Mouse (Mus musculus) forebrain, embryonic 14.5 days (tissue): ENCODE measurements at regions not wholly inside any gene's neighbourhood (a gene's known extent, or its start where the extent isn't known, plus 50 kb on each side); places are given as distances from the start of the nearest gene placed in this dataset.
A peak's percentile ranks its signal among the peaks of the same experiment; 100 is the strongest.

Source experiments
- ATAC-seq: fragments of 200-750 bp; cut with Nextera tagmentation; 2 replicates; pipeline ENCODE4 v1.8.0; 2017; ENCODE audit warnings: mild to moderate bottlenecking, moderate library complexity
- DNase-seq: peaks from one replicate; pipeline ENCODE4 v3.0.0-alpha.2; 2015; ENCODE audit warnings: low spot score
- H3K27ac ChIP-seq: fragments of 300-500 bp; sonication (generic); 2 replicates; pipeline ENCODE4 v1.5.1; 2014; ENCODE audit warnings: low read depth, mild to moderate bottlenecking, control low read depth, low read length, moderate library complexity
- H3K27me3 ChIP-seq: fragments of 300-500 bp; sonication (generic); replicated peaks from 2 replicates; pipeline ENCODE4 v1.6.1; 2014; ENCODE audit warnings: low read length, control low read depth, mixed read lengths; ENCODE audit not compliant: control insufficient read depth, insufficient read depth
- H3K36me3 ChIP-seq: fragments of 300-500 bp; sonication (generic); 2 replicates; pipeline ENCODE4 v1.6.1; 2014; ENCODE audit warnings: low read length, control low read depth; ENCODE audit not compliant: control insufficient read depth, insufficient read depth
- H3K4me1 ChIP-seq: fragments of 300-500 bp; sonication (generic); 2 replicates; pipeline ENCODE4 v1.6.1; 2014; ENCODE audit warnings: antibody characterized with exemption, low read length, control low read depth; ENCODE audit not compliant: control insufficient read depth, insufficient read depth
- H3K4me2 ChIP-seq: fragments of 300-500 bp; sonication (generic); 2 replicates; pipeline ENCODE4 v1.6.1; 2014; ENCODE audit warnings: mild to moderate bottlenecking, control low read depth, low read length
- H3K4me3 ChIP-seq: fragments of 300-500 bp; sonication (generic); 2 replicates; pipeline ENCODE4 v1.5.1; 2014; ENCODE audit warnings: low read depth, low read length, control low read depth
- H3K9ac ChIP-seq: fragments of 300-500 bp; sonication (generic); 2 replicates; pipeline ENCODE4 v1.6.1; 2014; ENCODE audit warnings: mild to moderate bottlenecking, low read length, control low read depth, moderate library complexity
- H3K9me3 ChIP-seq: fragments of 300-500 bp; sonication (generic); replicated peaks from 2 replicates; pipeline ENCODE4 v1.6.1; 2016; ENCODE audit warnings: low read length, control low read depth, mixed read lengths; ENCODE audit not compliant: control insufficient read depth
- WGBS: fragments of 180-500 bp; shearing (Covaris S2); extraction: QIAGEN DNeasy Blood & Tissue Kit; methylation state at CpG from one replicate; pipeline ENCODE4 v1.1.7; 2014; 5-methylcytosine and 5-hydroxymethylcytosine counted together

GRCm38 (mm10) chr3:148680086-148680485 lies 310.3 kb downstream of the Adgrl2 start:
- Histone ChIP-seq H3K4me3 (no peak overlapping the region), H3K27ac (no peak overlapping the region), H3K9ac (no peak overlapping the region), H3K36me3 (no peaks in the 10 kb centered on the region), H3K9me3 (no peaks in the 10 kb centered on the region), H3K4me1 (0 out of 2 replicates have a peak, but pooled peaks cover 7% of the 10 kb centered on the region), H3K27me3 (no peaks in the 10 kb centered on the region), H3K4me2 (no peak overlapping the region)
- no peak for ATAC-seq
- 90% methylated on average over 4 of the region's 4 CpGs for WGBS
- DNase-seq: no peak

- Histone ChIP-seq H3K9ac (no peak overlapping the region), H3K27ac (no peak overlapping the region), H3K36me3 (no peaks in the 10 kb centered on the region), H3K27me3 (no peaks in the 10 kb centered on the region), H3K4me3 (no peak overlapping the region), H3K9me3 (no peaks in the 10 kb centered on the region), H3K4me1 (0 out of 2 replicates have a peak, but pooled peaks cover 7% of the 10 kb centered on the region), H3K4me2 (no peak overlapping the region)
- 53% methylated on average over 2 of the region's 2 CpGs for WGBS
- DNase-seq (no peak), ATAC-seq (no peak)
These were observed 311.2 kb downstream of the Adgrl2 start for GRCm38 (mm10) chr3:148679121-148679520.

GRCm38 (mm10) chr3:148676025-148676424 lies 314.3 kb downstream of the Adgrl2 start:
- H3K9me3 ChIP-seq: no peaks in the 10 kb centered on the region
- 57% methylated on average over 2 of the region's 2 CpGs for WGBS
- no peak overlapping the region for H3K9ac ChIP-seq
- no peak overlapping the region for H3K4me2 ChIP-seq
- H3K27me3 ChIP-seq: no peaks in the 10 kb centered on the region
- DNase-seq (no peak), ATAC-seq (no peak)
- no peaks in the 10 kb centered on the region for H3K36me3 ChIP-seq
- no peaks in the 10 kb centered on the region for H3K4me1 ChIP-seq
- H3K4me3 ChIP-seq: no peak overlapping the region
- no peak overlapping the region for H3K27ac ChIP-seq

DNA sequence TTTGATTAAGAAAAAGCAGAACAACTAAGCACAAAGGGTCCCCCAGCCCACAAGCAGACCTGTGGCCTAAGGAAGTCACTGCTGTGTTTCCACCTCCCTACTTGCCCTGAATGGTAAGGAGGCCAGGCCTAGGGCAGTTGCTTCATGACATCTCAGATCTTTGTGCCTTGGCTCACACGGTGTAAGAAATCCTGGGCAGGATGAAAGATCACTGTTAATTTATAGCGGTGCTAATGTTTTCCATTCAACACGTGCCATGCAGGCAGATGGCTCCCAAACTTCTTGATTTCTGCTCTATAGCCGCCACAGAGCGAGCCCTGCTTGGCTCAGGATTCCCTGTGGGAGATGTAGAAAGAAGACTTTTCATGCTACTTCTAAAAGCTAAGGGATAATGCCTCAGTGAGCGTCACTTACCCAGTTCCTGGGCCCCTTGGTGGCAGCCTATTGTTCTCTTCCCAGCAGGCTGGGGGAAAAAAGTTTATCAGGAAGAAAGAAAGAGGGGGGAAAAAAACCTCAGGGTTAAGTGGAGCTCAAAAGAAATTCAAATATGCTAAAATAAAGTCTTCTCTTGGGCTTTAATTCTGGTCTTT lies 327.4 kb downstream of the Adgrl2 start:
- WGBS: 6% methylated on average over 6 of the region's 6 CpGs
- Histone ChIP-seq H3K9me3 (peaks cover 4% of the 10 kb centered on the region; the same call in 1 of the 2 replicates), H3K36me3 (no peaks in the 10 kb centered on the region), H3K9ac (no peak overlapping the region), H3K4me2 (no peak overlapping the region), H3K27me3 (no peaks in the 10 kb centered on the region), H3K4me1 (0 out of 2 replicates have a peak, but pooled peaks cover 2% of the 10 kb centered on the region), H3K4me3 (no peak overlapping the region), H3K27ac (no peak overlapping the region)
- peak; percentile 20; the same call in 1 of the 2 replicates for ATAC-seq
- DNase-seq: no peak

DNA sequence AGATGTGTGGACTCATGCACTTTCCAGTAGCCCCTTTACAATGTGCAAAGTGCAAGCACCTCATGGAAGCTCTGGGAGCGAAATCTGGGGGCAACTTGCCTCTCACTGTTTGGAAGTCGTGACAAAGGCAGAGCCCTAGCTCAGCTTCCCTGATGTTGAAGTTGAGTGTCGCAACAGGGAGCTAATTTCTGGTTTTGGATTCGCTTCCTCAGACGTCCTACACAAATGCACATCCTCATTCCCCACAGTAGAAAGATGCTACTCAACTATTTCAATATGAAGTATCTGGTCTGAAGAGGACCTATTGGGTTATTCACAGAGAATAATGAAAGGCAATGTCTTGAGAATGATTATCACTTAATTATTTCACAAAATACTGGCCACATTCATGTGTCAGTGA lies 331.3 kb downstream of the Adgrl2 start:
- H3K9me3 ChIP-seq: no peaks in the 10 kb centered on the region
- H3K4me2 ChIP-seq: no peak overlapping the region
- no peaks in the 10 kb centered on the region for H3K36me3 ChIP-seq
- WGBS: 95% methylated on average over 5 of the region's 5 CpGs
- no peak for DNase-seq
- no peak overlapping the region for H3K4me3 ChIP-seq
- 0 out of 2 replicates have a peak, but pooled peaks cover 2% of the 10 kb centered on the region for H3K4me1 ChIP-seq
- no peak overlapping the region for H3K9ac ChIP-seq
- H3K27me3 ChIP-seq: no peaks in the 10 kb centered on the region
- no peak for ATAC-seq
- H3K27ac ChIP-seq: no peak overlapping the region

- Histone ChIP-seq H3K27me3 (no peaks in the 10 kb centered on the region), H3K4me2 (no peak overlapping the region), H3K9me3 (no peaks in the 10 kb centered on the region), H3K4me3 (no peak overlapping the region), H3K27ac (no peak overlapping the region), H3K4me1 (0 out of 2 replicates have a peak, but pooled peaks cover 2% of the 10 kb centered on the region), H3K36me3 (no peaks in the 10 kb centered on the region), H3K9ac (no peak overlapping the region)
- DNase-seq (no peak), ATAC-seq (no peak)
- 88% methylated on average over 8 of the region's 8 CpGs for WGBS
These were observed 332.0 kb downstream of the Adgrl2 start for GRCm38 (mm10) chr3:148658368-148658767.

GRCm38 (mm10) chr3:148656187-148656586 lies 334.2 kb downstream of the Adgrl2 start:
- Histone ChIP-seq H3K9me3 (no peaks in the 10 kb centered on the region), H3K4me3 (no peak overlapping the region), H3K27me3 (no peaks in the 10 kb centered on the region), H3K27ac (no peak overlapping the region), H3K9ac (no peak overlapping the region), H3K4me2 (no peak overlapping the region), H3K4me1 (no peaks in the 10 kb centered on the region), H3K36me3 (no peaks in the 10 kb centered on the region)
- ATAC-seq (no peak), DNase-seq (peak; percentile 30)
- 86% methylated on average over 7 of the region's 7 CpGs for WGBS

DNA sequence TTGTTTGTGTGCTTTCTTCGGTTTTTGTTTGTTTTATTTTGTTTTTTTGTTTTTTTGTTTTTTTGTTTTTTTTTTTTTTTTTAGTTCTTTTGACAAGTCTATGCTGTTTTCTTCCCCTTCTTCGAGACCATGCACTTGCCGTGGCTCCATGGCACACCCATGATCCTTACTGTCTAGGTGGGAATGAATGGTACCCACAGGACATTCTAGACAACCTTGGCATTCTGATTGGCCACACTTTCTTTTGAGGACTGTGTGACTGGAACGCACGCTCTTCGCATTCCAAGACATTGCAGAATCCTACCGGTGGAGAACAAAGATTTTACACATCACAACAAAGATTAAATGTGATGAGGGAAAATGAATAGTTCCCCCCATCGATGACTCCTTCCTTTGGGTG lies 340.1 kb downstream of the Adgrl2 start:
- no peak for DNase-seq
- H3K36me3 ChIP-seq: no peaks in the 10 kb centered on the region
- no peak overlapping the region for H3K4me2 ChIP-seq
- H3K27ac ChIP-seq: no peak overlapping the region
- ATAC-seq: no peak
- H3K4me1 ChIP-seq: no peaks in the 10 kb centered on the region
- WGBS: 72% methylated on average over 8 of the region's 8 CpGs
- H3K9ac ChIP-seq: no peak overlapping the region
- no peak overlapping the region for H3K4me3 ChIP-seq
- H3K27me3 ChIP-seq: no peaks in the 10 kb centered on the region
- no peaks in the 10 kb centered on the region for H3K9me3 ChIP-seq

- DNase-seq (no peak), ATAC-seq (no peak)
- H3K4me2 ChIP-seq: no peak overlapping the region
- H3K36me3 ChIP-seq: no peaks in the 10 kb centered on the region
- no peak overlapping the region for H3K4me3 ChIP-seq
- WGBS: 94% methylated on average over 5 of the region's 5 CpGs
- H3K27ac ChIP-seq: no peak overlapping the region
- H3K9ac ChIP-seq: no peak overlapping the region
- no peaks in the 10 kb centered on the region for H3K4me1 ChIP-seq
- no peaks in the 10 kb centered on the region for H3K27me3 ChIP-seq
- no peaks in the 10 kb centered on the region for H3K9me3 ChIP-seq
These were observed 345.4 kb downstream of the Adgrl2 start for GRCm38 (mm10) chr3:148644924-148645323.
